Mouse (Mus musculus): ENCODE results near the gene Tnfsf12. TPM values are rescaled to one million over a fixed set of nuclear protein-coding genes. Genes with fewer than 3 reads are reported as not detected.
"Not testable (repeated sequence)": the region's sequence is repeated elsewhere in the genome, so short reads cannot be mapped to it uniquely, and the experiment has no call there.

The Tnfsf12 gene
- 1 to 10 TPM; 5.8 to 7.6 TPM for total RNA-seq (2021)
- long read RNA-seq, experiment 1, partial matches to known transcripts = 1 of 4 reads
- long read RNA-seq, experiment 1, other reads (novel, unspliced or antisense) = 1 of 4 reads
- long read RNA-seq, experiment 2, partial matches to known transcripts = 0 of 1 reads
- long read RNA-seq, experiment 2, other reads (novel, unspliced or antisense) = 0 of 1 reads

GRCm38 (mm10) chr11:69695361-69696181 lies at the start of gene Tnfsf12, which contains the start of gene Tnfsfm13:
TSS of gene Tnfsf12 (minus strand) at chr11:69695849.
TSS of gene Tnfsfm13 (minus strand) at chr11:69696098.
- DNase-seq (ENCODE audit: low spot score in 2 of 2) = peak in 1 of 2 experiments; percentile 53
- intact Hi-C loops (cut with DNase I) = no loop called here

GRCm38 (mm10) chr11:69731408-69731807 lies 35.8 kb upstream of the Tnfsf12 start:
- DNase-seq (ENCODE audit: low spot score in 2 of 2); intact Hi-C loops (cut with DNase I): not testable (repeated sequence)

- DNase-seq (ENCODE audit: low spot score in 2 of 2) = peak in 1 of 2 experiments; percentile 37
- intact Hi-C loops (cut with DNase I) = loop anchor here (2.0 kb wide), 1 partner anchor 14 kb away; no protein-coding TSS in a partner anchor
Observed at GRCm38 (mm10) chr11:69729063-69729462, 33.4 kb upstream of the Tnfsf12 start.

GRCm38 (mm10) chr11:69725951-69726350 lies 30.3 kb upstream of the Tnfsf12 start:
- intact Hi-C loops (cut with DNase I) = no loop called here
- DNase-seq (ENCODE audit: low spot score in 2 of 2) = no peak

DNA sequence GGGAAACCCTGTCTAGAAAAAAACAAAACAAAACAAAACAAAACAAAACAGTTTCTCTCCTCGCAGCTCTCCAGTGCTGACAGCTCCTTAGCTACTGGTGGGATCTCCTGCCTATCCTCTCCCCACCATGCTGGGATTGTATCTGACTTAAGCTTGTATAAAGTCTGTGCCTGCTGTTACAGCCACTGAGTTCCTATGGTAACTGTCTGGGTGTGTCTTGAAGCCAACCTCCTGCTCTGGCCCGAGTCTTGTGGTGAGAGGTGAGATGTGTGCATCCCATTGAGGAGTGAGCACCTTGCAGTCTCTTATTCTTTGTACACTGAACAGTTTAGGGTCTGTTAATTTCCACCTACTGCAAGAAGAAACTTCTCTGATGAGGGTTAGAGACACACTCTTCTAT lies 27.4 kb upstream of the Tnfsf12 start:
- DNase-seq (ENCODE audit: low spot score in 2 of 2) = no peak
- intact Hi-C loops (cut with DNase I) = no loop called here

GRCm38 (mm10) chr11:69720852-69721251 lies 25.2 kb upstream of the Tnfsf12 start:
- DNase-seq (ENCODE audit: low spot score in 2 of 2) = no peak
- intact Hi-C loops (cut with DNase I) = no loop called here

DNA sequence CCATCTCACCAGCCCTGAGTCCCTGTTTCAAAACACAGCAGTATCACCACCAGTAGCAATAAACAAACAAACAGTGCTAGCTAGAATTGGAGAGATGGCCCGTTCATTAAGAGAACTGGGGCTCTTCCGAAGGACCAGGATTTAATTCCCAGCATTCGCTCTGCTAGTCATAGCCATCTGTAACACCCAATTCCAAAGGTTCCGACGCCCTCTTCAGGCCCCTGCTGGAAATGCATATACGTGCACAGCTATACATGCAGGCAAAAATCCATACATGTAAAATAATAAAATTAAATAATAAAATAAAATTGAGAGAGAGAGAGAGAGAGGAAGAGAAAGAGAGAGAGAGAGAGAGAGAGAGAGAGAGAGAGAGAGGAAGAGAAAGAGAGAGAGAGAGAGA lies 23.8 kb upstream of the Tnfsf12 start:
- DNase-seq (ENCODE audit: low spot score in 2 of 2) = no peak
- intact Hi-C loops (cut with DNase I) = no loop called here

- intact Hi-C loops (cut with DNase I) = no loop called here
- no peak for DNase-seq (ENCODE audit: low spot score in 2 of 2)
Observed at GRCm38 (mm10) chr11:69718661-69719060, 23.0 kb upstream of the Tnfsf12 start.

- intact Hi-C loops (cut with DNase I) = no loop called here
- no peak for DNase-seq (ENCODE audit: low spot score in 2 of 2)
Observed at GRCm38 (mm10) chr11:69716953-69717352, 21.3 kb upstream of the Tnfsf12 start.

DNA sequence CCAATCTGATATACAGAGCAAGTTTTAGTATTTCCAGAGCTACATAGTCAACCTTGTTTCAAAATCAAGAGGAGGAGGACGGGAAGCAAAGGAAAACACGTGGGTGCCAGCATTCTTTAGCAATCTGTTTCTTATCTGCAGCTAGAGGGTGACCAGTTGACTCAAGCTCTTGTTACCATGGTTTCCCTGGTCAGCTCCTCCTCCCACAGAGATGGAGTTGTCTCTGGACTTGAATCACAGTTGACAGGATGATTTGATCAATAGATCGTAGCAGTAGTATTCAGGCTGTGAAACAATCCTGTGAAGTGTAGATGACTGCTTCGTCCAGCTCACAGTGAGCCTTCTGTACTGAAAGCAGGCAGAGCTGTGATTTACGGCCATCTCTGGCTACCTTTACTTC lies 20.3 kb upstream of the Tnfsf12 start:
- intact Hi-C loops (cut with DNase I) = no loop called here

DNA sequence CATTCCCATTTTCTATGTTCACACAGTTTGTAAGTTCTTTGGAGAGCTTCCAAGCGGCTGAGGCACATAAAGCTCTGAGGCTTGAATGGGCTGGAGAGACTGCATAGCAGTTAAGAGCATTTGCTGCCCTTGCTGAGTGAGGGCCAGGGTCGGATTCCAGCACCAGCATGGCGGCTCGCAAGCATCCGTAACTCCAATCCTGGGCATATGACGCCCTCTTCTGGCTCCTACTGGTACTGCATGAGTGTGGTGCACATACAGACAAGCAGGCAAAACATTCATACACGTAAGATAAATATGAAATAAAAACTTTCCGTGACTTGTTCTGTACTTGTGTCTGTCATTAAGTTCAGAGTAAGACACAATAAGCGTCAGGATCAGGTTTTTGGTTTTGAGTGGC lies 19.8 kb upstream of the Tnfsf12 start:
- peak; percentile 15 to 20 for DNase-seq (ENCODE audit: low spot score in 2 of 2)
- intact Hi-C loops (cut with DNase I) = no loop called here

More for the DNA sequence above, 20.3 kb upstream of the Tnfsf12 start:
- DNase-seq (ENCODE audit: low spot score in 2 of 2) = peak in 1 of 2 experiments; percentile 29

- DNase-seq (ENCODE audit: low spot score in 2 of 2) = no peak
- intact Hi-C loops (cut with DNase I) = no loop called here
Observed at GRCm38 (mm10) chr11:69714636-69715329, 19.1 kb upstream of the Tnfsf12 start.

- intact Hi-C loops (cut with DNase I) = no loop called here
- no peak for DNase-seq (ENCODE audit: low spot score in 2 of 2)
Observed at GRCm38 (mm10) chr11:69712954-69713672, 17.5 kb upstream of the Tnfsf12 start.

- intact Hi-C loops (cut with DNase I) = no loop called here
- no peak for DNase-seq (ENCODE audit: low spot score in 2 of 2)
Observed at GRCm38 (mm10) chr11:69711082-69711481, 15.4 kb upstream of the Tnfsf12 start.

- intact Hi-C loops (cut with DNase I) = no loop called here
- DNase-seq (ENCODE audit: low spot score in 2 of 2) = no peak
Observed at GRCm38 (mm10) chr11:69710470-69710869, 14.8 kb upstream of the Tnfsf12 start.

GRCm38 (mm10) chr11:69709554-69710446 lies 14.2 kb upstream of the Tnfsf12 start:
- DNase-seq (ENCODE audit: low spot score in 2 of 2) = no peak
- intact Hi-C loops (cut with DNase I) = no loop called here

DNA sequence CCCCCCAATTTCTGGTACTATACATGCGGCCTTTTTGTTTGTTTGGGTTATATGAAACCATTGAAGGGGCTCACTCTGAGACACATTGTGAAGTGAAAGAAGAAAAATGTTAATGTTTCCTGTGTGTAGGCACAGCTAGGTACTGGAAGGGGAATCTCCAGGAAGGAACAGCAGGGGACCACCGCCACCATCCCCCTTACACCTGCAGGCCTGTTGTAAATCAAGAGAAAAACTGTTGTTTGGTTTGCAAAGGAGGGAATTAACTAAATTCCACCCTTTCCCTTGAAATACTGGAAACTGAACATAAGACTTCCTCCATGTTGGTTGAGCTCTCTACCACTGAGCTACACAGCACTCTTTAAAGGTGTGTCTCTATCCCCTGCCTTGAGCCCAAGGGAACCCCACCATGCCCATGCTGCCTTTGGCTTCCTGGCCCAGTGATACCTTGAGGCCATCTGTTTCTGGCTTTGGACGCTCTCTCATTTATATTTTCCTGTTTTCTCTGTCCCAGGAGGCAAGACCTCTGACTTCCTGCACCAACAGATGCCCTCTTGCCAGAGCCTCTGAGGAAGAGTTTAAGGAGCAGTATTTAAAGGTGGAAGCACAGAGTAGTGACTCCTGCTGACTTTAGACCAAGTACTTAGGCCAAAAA lies 13.1 kb upstream of the Tnfsf12 start:
- intact Hi-C loops (cut with DNase I) = no loop called here
- DNase-seq (ENCODE audit: low spot score in 2 of 2) = no peak

DNA sequence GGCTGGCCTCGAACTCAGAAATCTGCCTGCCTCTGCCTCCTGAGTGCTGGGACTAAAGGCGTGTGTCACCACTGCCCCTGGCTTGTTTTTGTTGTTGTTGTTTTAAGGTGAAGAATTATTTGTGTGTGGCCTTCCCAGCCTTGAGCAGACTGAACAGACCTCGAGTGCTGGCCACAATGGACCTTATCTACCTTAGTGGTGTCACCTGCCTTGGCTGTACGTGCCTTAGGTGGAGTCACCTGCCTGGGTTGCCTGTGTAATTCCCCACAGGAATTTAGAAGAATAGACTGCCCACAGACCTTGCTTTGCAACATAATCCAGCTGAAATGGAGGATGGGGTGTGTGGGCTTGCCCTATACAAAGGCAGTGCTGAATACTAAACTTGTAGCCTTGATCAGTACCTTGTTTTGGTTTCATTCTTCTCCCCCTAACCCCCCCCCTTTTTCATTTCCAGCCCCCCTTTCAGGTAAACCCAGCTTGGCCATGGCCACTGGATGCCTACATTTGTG lies 12.3 kb upstream of the Tnfsf12 start:
- no peak for DNase-seq (ENCODE audit: low spot score in 2 of 2)
- intact Hi-C loops (cut with DNase I) = no loop called here
